Mouse (Mus musculus): ENCODE measurements at regions not wholly inside any gene's neighbourhood (a gene's known extent, or its start where the extent isn't known, plus 50 kb on each side); places are given as distances from the start of the nearest gene placed in this dataset.

DNA sequence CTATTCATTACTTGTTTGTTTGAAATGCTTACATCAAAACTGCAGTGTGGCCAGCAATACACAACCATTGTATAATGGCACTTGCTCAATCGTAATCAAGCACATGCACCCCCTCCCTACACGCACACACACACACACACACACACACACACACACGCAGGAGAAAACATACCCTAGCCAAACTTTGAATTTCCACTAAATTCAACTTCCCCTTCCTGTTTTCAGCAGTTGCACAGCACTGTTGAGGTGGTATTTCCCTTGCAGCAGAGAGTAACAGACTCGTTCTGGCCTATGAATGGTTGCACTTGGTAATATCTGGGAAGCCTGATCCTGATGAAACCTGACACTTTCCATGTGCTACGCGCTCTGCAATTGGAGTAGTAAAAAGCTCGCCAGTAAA lies 173.8 kb downstream of the Rap2a start:
- TF ChIP-seq CTCF (IDR thresholded peaks at IDR 0.05; ENCODE audit: extremely low read depth, insufficient read depth, low read length) (no peak), POLR2A (IDR thresholded peaks at IDR 0.05; ENCODE audit: extremely low read depth, insufficient read depth, low read length) (no peak)

All from cortical plate, adult 2 months (tissue).